Mouse (Mus musculus): Measurements from ENCODE around the gene Mark4. TPM values are rescaled to one million over a fixed set of nuclear protein-coding genes. Genes with fewer than 3 reads are reported as not detected.

The Mark4 gene
- polyA plus RNA-seq, 1 experiment from 2014 or later: 9.7 TPM

- Histone ChIP-seq H3K4me1 (ENCODE audit: control insufficient read depth, insufficient read depth, low read length) (0 out of 2 replicates have a peak, but pooled peaks cover 2% of the 10 kb centered on the region), H3K9ac (replicated peaks; ENCODE audit: low read depth, low read length) (no peak overlapping the region), H3K9me3 (ENCODE audit: control insufficient read depth, low read depth, low read length) (no peaks in the 10 kb centered on the region), H3K36me3 (ENCODE audit: control insufficient read depth, insufficient read depth, low read length) (no peaks in the 10 kb centered on the region), H3K4me2 (replicated peaks; ENCODE audit: low read depth, low read length) (no peak overlapping the region), H3K4me3 (ENCODE audit: low read depth, low read length) (no peak overlapping the region), H3K27me3 (ENCODE audit: control insufficient read depth, insufficient read depth, low read length) (peaks cover 8% of the 10 kb centered on the region; the same call in 1 of the 2 replicates), H3K27ac (ENCODE audit: low read length) (no peak overlapping the region)
- no peak for ATAC-seq (ENCODE audit: insufficient number of reproducible peaks, insufficient read depth, low FRiP score, low read depth)
- WGBS: 60% methylated on average over 5 of the region's 5 CpGs
These were observed 8.1 kb upstream of the Mark4 start for GRCm38 (mm10) chr7:19466602-19467145.

DNA sequence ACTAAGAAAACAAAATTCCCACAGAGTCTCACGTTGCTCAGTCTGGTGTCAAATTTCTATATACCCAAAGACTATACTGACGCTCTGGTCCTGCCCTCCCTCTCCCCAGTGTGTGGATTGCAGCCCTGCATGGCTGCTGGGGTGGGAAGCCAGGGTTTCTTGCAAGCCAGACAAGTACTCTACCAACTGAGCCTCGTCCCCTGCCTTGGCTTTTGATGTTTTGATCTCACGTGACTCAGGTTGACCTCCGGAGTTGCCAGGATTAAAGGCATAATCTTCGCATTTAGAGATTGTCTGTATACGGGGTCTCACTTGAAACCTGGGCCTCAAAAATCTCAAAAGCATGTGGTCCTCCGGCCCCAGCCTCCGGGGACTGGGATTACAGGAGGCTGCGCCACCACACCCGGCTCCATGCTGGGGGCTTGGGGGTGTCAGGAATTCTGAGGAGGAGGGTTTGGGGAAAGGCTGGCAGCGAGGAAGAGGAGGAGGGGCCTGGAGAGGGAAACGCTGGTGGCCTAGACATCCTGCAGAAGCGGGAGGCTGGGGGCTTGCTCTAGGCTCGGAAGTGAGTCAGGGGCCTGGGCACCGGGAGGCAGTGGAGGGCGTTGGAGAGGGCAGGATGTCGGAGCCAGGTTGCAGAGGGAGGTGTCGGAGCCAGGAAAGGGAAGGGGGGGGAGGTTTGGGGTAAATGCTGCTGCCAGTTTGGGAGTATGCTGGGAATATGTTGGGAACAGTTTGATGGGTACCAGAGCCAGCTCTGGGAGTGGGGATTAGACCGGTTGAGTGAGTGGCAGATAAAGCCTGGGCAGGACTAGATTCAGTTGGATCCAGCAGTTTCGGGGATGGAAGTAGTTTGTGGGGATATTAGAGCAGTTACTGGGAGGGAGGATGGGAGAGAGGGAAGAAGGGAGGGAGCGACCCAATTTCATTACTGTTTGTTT is 6.0 kb upstream of the Mark4 start:
- Histone ChIP-seq H3K9me3 (ENCODE audit: control insufficient read depth, low read depth, low read length) (no peaks in the 10 kb centered on the region), H3K9ac (replicated peaks; ENCODE audit: low read depth, low read length) (no peak overlapping the region; the same call in 1 of the 2 replicates), H3K4me1 (ENCODE audit: control insufficient read depth, insufficient read depth, low read length) (0 out of 2 replicates have a peak, but pooled peaks cover 2% of the 10 kb centered on the region), H3K36me3 (ENCODE audit: control insufficient read depth, insufficient read depth, low read length) (no peaks in the 10 kb centered on the region), H3K4me3 (ENCODE audit: low read depth, low read length) (no peak overlapping the region), H3K27ac (ENCODE audit: low read length) (no peak overlapping the region), H3K27me3 (ENCODE audit: control insufficient read depth, insufficient read depth, low read length) (peaks cover 5% of the 10 kb centered on the region; the same call in 1 of the 2 replicates), H3K4me2 (replicated peaks; ENCODE audit: low read depth, low read length) (no peak overlapping the region)
- no peak for ATAC-seq (ENCODE audit: insufficient number of reproducible peaks, insufficient read depth, low FRiP score, low read depth)
- WGBS: 11% methylated on average over 22 of the region's 22 CpGs

- 36% methylated on average over 6 of the region's 6 CpGs for WGBS
- Histone ChIP-seq H3K4me2 (replicated peaks; ENCODE audit: low read depth, low read length) (no peak within 1 kb of the TSS), H3K9me3 (ENCODE audit: control insufficient read depth, low read depth, low read length) (no peaks in the 10 kb centered on the region), H3K27me3 (ENCODE audit: control insufficient read depth, insufficient read depth, low read length) (no peaks in the 10 kb centered on the region), H3K27ac (ENCODE audit: low read length) (no peak within 1 kb of the TSS), H3K4me3 (ENCODE audit: low read depth, low read length) (no peak within 1 kb of the TSS), H3K9ac (replicated peaks; ENCODE audit: low read depth, low read length) (no peak within 1 kb of the TSS), H3K4me1 (ENCODE audit: control insufficient read depth, insufficient read depth, low read length) (0 out of 2 replicates have a peak, but pooled peaks cover 2% of the 10 kb centered on the region), H3K36me3 (ENCODE audit: control insufficient read depth, insufficient read depth, low read length) (no peaks in the 10 kb centered on the region)
- no peak for ATAC-seq (ENCODE audit: insufficient number of reproducible peaks, insufficient read depth, low FRiP score, low read depth)
These were observed 4.3 kb upstream of the Mark4 start, which contains the start of gene Exoc3l2 for GRCm38 (mm10) chr7:19462884-19463381. Exoc3l2 (plus strand) TSS chr7:19463331.

- Histone ChIP-seq H3K27me3 (ENCODE audit: control insufficient read depth, insufficient read depth, low read length) (no peaks in the 10 kb centered on the region), H3K9ac (replicated peaks; ENCODE audit: low read depth, low read length) (no peak overlapping the region), H3K4me2 (replicated peaks; ENCODE audit: low read depth, low read length) (no peak overlapping the region), H3K4me3 (ENCODE audit: low read depth, low read length) (no peak overlapping the region), H3K9me3 (ENCODE audit: control insufficient read depth, low read depth, low read length) (no peaks in the 10 kb centered on the region), H3K36me3 (ENCODE audit: control insufficient read depth, insufficient read depth, low read length) (no peaks in the 10 kb centered on the region), H3K4me1 (ENCODE audit: control insufficient read depth, insufficient read depth, low read length) (peaks cover 5% of the 10 kb centered on the region), H3K27ac (ENCODE audit: low read length) (no peak overlapping the region)
- WGBS: 62% methylated on average over 4 of the region's 4 CpGs
- no peak for ATAC-seq (ENCODE audit: insufficient number of reproducible peaks, insufficient read depth, low FRiP score, low read depth)
These were observed 3.8 kb upstream of the Mark4 start for GRCm38 (mm10) chr7:19462443-19462842.

GRCm38 (mm10) chr7:19461488-19461887 is 2.9 kb upstream of the Mark4 start:
- no peak overlapping the region for H3K9ac ChIP-seq (replicated peaks; ENCODE audit: low read depth, low read length)
- no peaks in the 10 kb centered on the region for H3K9me3 ChIP-seq (ENCODE audit: control insufficient read depth, low read depth, low read length)
- 12% methylated on average over 6 of the region's 6 CpGs for WGBS
- peaks cover 13% of the 10 kb centered on the region for H3K4me1 ChIP-seq (ENCODE audit: control insufficient read depth, insufficient read depth, low read length)
- H3K4me3 ChIP-seq (ENCODE audit: low read depth, low read length): no peak overlapping the region
- no peaks in the 10 kb centered on the region for H3K27me3 ChIP-seq (ENCODE audit: control insufficient read depth, insufficient read depth, low read length)
- H3K4me2 ChIP-seq (replicated peaks; ENCODE audit: low read depth, low read length): no peak overlapping the region
- ATAC-seq (ENCODE audit: insufficient number of reproducible peaks, insufficient read depth, low FRiP score, low read depth): no peak
- no peak overlapping the region for H3K27ac ChIP-seq (ENCODE audit: low read length)
- no peaks in the 10 kb centered on the region; the same call in 1 of the 2 replicates for H3K36me3 ChIP-seq (ENCODE audit: control insufficient read depth, insufficient read depth, low read length)

DNA sequence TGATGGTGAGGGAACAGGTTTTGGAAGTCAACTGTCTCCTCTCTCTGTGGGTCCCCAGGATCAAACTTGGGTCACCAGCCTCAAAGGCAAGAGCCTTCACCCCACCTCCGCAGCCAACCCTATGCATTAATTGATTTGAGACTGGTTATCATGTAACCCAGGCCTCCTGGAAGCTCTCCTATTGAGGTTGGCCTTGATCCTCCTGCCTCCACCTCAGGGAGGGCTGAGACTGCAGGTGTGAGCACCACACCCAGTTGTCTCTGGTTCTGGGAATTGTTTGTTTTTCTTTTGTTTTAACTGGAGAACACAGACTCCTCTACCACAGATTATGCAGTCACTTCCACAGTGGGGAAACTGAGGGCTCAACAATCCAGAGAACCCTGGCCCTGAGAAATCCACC is 1.9 kb upstream of the Mark4 start:
- no peak overlapping the region for H3K27ac ChIP-seq (ENCODE audit: low read length)
- 61% methylated on average over 1 of the region's 1 CpGs for WGBS
- ATAC-seq (ENCODE audit: insufficient number of reproducible peaks, insufficient read depth, low FRiP score, low read depth): no peak
- H3K9me3 ChIP-seq (ENCODE audit: control insufficient read depth, low read depth, low read length): no peaks in the 10 kb centered on the region
- H3K4me3 ChIP-seq (ENCODE audit: low read depth, low read length): no peak overlapping the region
- no peaks in the 10 kb centered on the region for H3K27me3 ChIP-seq (ENCODE audit: control insufficient read depth, insufficient read depth, low read length)
- H3K4me1 ChIP-seq (ENCODE audit: control insufficient read depth, insufficient read depth, low read length): peaks cover 13% of the 10 kb centered on the region
- no peak overlapping the region for H3K4me2 ChIP-seq (replicated peaks; ENCODE audit: low read depth, low read length)
- no peaks in the 10 kb centered on the region; the same call in 1 of the 2 replicates for H3K36me3 ChIP-seq (ENCODE audit: control insufficient read depth, insufficient read depth, low read length)
- no peak overlapping the region for H3K9ac ChIP-seq (replicated peaks; ENCODE audit: low read depth, low read length)

DNA sequence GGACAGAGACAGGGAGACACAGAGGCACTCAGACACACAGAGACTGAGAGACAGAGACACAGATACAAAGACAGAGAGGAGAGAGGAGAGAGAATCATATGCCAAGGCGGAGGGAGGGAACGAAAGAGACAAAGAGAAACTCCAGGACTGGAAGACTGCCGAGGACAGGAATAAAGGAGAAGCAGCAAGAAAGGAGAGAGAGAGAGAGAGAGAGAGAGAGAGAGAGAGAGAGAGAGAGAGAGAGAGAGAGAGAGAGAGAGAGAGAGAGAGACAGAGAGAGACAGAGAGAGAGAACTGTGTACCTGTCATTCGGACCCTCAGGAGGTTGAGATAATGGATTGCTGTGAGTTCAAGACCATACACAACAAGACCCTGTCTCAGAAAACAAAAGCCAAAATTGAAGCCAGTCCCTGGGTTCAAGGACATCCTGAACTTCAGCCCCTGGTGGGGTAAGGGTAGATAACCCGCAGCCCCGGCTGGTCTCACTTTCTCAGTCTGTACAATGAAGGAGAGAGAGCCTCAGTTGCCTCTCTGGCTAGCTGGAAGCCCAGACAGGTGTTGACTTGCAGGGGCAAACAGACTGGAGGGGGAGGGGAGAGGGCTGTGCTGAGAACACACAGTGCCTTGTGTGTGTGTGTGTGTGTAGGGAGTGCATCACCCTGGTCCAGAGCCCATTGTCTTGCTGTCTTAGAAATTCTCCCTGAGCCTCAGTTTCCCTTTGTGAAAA is 686 bp upstream of the Mark4 start:
- peaks cover 11% of the 10 kb centered on the region for H3K4me1 ChIP-seq (ENCODE audit: control insufficient read depth, insufficient read depth, low read length)
- WGBS: 12% methylated on average over 6 of the region's 6 CpGs
- H3K27me3 ChIP-seq (ENCODE audit: control insufficient read depth, insufficient read depth, low read length): no peaks in the 10 kb centered on the region
- H3K36me3 ChIP-seq (ENCODE audit: control insufficient read depth, insufficient read depth, low read length): no peaks in the 10 kb centered on the region; the same call in none of the 2 replicates
- peak overlapping the region; percentile 12; the same call in 1 of the 2 replicates for H3K27ac ChIP-seq (ENCODE audit: low read length)
- H3K9ac ChIP-seq (replicated peaks; ENCODE audit: low read depth, low read length): peak overlapping the region; percentile 19; the same call in 1 of the 2 replicates
- peak overlapping the region; percentile 97 for H3K4me2 ChIP-seq (replicated peaks; ENCODE audit: low read depth, low read length)
- H3K4me3 ChIP-seq (ENCODE audit: low read depth, low read length): peak overlapping the region; percentile 92
- no peaks in the 10 kb centered on the region for H3K9me3 ChIP-seq (ENCODE audit: control insufficient read depth, low read depth, low read length)
- ATAC-seq (ENCODE audit: insufficient number of reproducible peaks, insufficient read depth, low FRiP score, low read depth): no peak

- peak overlapping the region; percentile 97 for H3K4me2 ChIP-seq (replicated peaks; ENCODE audit: low read depth, low read length)
- H3K4me1 ChIP-seq (ENCODE audit: control insufficient read depth, insufficient read depth, low read length): peaks cover 11% of the 10 kb centered on the region
- peak; percentile 42 for ATAC-seq (ENCODE audit: insufficient number of reproducible peaks, insufficient read depth, low FRiP score, low read depth)
- no peaks in the 10 kb centered on the region for H3K27me3 ChIP-seq (ENCODE audit: control insufficient read depth, insufficient read depth, low read length)
- no peaks in the 10 kb centered on the region; the same call in none of the 2 replicates for H3K36me3 ChIP-seq (ENCODE audit: control insufficient read depth, insufficient read depth, low read length)
- peak overlapping the region; percentile 92 for H3K4me3 ChIP-seq (ENCODE audit: low read depth, low read length)
- under 1% methylated on average over 21 of the region's 31 CpGs for WGBS
- no peaks in the 10 kb centered on the region for H3K9me3 ChIP-seq (ENCODE audit: control insufficient read depth, low read depth, low read length)
- H3K9ac ChIP-seq (replicated peaks; ENCODE audit: low read depth, low read length): peak overlapping the region; percentile 91
- H3K27ac ChIP-seq (ENCODE audit: low read length): peak overlapping the region; percentile 52; the same call in 1 of the 2 replicates
These were observed 542 bp downstream of the Mark4 start for GRCm38 (mm10) chr7:19458072-19458486.
